Mouse (Mus musculus): Measurements from ENCODE around the gene Vezt. TPM values are rescaled to one million over a fixed set of nuclear protein-coding genes. Genes with fewer than 3 reads are reported as not detected.

Vezt gene
- total RNA-seq, 1 experiment from 2014 or later, result 14.7 TPM

DNA sequence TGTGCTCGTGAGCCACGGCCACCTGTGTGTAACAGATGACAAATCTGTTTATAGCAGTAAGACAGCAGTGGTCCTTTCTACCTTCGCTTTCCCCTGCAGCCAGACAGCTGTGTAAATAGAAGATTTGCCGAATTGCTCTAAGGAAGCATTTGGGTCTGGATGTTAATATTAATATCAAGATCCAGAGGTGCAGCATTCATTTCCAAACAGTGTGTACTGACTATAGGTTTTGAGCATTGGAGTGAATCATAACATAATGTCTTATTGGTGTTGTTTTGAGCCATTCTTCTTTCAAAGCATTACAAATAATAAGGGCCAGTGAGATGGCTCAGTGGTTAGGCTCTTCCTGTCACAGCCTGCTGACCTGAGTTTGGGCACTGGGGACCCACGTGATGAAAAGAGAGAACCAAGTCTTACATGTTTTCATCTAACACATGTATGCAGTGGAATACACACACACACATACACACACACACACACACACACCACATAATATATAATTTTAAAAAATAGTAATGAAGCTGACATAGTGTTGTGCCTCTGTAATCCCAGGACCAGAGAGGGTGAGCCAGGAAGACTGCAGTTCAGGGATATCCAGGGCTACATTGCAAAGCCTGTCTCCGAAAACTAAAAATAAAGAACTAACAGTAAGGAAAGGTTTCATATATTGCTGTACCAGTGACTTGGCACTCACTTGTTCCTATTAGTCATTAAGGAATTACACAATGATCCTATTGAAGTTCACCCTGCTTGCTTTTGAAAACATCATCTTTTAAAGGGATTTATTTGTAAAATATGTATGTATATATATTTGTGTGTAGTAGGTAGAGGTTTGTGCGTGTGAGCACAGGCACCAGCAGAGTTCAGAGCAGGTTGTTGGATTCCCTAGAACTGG is 3.0 kb upstream of the Vezt start:
- ATAC-seq (replicated peaks; ENCODE audit: low read depth, poor library complexity, severe bottlenecking), result no peak

DNA sequence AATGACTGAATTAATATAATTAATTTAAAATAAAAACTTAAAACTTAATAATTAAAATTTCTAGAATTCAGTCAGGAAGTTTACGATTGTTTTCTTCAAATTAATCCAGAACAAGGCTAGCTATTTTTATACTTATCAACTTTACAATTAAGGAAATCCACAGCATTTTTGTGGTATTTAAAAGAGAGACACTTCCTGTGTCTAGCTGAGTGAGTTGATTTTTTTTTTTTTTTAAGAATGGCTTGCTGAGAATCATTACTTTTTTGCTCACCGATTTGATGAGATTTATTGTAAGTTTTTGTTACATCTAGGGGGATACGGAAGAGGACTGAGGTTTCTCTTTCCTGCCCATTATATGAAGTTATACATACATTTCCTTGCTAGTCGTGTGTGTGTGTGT is 2.0 kb upstream of the Vezt start:
- no peak for ATAC-seq (replicated peaks; ENCODE audit: low read depth, poor library complexity, severe bottlenecking)

DNA sequence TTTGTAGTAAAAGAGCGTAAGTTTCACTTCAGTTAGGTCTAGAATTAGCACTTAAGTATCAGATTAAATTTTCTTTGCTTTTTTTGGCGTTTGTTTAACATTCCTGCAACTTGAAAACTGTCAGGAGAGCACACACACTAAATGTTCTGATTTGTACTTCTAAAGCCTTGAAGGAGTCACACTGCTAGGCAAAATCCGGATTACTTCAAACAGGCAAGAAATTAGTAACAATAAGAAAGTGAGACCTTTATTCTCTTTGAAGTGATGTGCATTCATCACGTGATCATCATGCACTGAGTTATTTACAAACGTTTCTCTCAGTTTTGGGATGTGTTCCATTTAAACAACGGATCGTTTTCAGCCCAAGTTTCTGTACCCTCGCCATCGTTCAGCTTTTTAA is 1.6 kb upstream of the Vezt start:
- ATAC-seq (replicated peaks; ENCODE audit: low read depth, poor library complexity, severe bottlenecking), result no peak

DNA sequence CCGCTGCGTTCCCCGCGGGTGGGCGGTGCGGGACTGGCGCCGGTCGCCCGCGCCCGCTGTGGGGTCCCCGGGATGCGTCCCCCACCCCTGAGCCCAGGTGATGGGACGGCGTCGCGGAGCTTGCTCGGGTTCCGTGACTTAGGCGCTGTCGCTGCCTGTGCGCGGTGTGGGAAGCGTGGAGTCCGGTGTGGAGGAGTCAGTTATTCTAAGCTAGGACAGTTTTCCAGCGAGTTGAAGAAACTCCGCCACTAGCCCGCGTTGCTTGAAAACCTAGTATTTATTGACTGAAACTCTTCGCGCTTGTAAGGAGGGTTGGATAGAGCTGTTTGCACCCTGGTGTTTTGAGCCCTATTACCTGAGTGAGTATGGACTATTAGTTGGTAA is 750 bp upstream of the Vezt start:
- no peak for ATAC-seq (replicated peaks; ENCODE audit: low read depth, poor library complexity, severe bottlenecking)

DNA sequence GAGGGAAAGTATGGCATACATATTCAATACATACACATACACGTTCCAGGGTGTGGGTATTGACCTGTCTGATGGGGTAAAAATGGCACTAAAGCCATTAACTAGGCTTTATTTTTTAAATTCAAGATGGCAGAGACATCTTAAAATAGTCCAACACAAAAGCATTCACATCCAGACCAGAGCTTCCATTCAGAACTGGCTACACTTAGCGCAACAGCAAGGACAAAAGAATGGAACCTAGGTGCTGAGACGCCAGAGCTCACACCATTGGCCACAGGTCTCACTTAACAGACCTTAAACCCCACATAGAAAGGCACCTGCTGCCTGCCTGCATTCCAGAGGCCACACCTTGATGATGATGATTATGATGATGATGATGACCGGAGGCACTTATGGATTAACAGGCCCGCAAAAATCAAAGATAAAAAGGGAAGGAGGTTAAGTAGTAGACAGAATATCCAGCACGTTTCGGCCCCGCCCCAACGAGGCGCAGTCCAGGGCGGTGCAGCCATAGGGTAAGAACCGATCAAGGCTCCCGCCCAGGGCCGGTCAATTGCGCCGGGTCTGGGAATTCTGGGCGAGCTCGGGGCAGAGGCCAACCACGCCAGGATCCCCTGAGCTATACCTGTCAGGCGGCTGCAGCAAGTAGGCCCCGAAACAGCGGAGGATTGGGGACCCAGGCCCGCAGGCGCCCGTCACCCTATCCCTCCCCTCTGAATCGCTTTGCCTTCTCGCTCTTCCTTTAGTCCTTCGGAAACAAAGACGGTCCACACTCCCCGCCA is 550 bp downstream of the Vezt start:
- ATAC-seq (replicated peaks; ENCODE audit: low read depth, poor library complexity, severe bottlenecking), result peak; percentile 69

DNA sequence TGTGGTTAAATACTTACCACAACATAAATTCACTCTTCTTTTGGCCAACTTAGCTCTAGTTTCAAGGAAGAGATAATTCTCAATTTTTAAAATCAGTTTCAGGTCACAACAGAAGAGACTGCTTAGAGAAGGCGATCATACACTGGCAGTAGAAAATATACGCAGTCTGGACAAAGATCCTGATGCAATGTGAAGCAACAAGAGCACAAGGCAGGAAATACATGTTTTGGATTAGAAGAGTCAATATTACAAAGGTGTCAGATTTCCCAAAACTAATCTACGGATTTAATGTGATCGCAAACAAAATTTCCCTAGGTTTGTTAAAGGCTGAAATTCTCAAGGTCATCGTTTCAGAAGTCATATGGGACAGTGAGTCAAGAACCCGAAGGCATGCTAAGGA is 4.5 kb downstream of the Vezt start:
- no peak for ATAC-seq (replicated peaks; ENCODE audit: low read depth, poor library complexity, severe bottlenecking)

DNA sequence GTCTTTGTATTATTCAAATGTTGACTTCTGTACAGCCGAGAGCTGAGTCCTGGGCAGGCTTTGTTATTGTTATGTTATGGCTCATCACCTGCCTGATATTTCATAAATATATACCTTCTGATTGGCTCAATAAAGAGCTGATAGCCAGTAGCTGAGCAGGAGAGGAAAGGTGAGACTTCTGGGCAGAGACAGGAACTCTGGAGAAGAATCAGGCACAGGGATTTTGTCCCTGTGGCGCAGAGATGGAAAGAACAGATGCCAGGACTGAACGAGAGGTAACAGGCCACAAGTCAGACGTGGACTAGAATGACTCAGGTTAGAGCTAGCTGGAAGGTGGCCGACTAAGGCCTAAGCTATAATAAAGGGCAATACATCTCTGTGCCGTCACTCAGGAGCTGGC is 7.1 kb downstream of the Vezt start:
- ATAC-seq (replicated peaks; ENCODE audit: low read depth, poor library complexity, severe bottlenecking), result no peak

DNA sequence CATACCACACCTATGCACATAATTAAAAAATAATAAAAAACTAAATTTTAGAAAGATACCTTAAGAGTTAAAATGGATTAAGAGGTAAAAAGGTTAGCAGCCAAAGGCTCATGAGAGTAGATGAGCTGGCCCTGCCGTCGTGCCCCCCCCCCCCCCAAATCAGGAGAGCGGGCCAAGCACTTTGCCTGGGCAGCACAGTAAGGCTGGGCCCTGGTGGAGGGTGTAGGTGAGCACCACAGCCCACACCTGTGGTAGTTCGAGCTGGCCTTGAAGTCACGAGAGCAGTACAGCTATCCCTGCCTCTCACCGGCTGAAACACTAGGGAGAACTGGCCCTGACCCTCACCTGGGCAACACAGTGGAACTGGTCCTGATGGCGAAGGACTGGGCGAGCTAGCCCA is 10.5 kb downstream of the Vezt start:
- no peak for ATAC-seq (replicated peaks; ENCODE audit: low read depth, poor library complexity, severe bottlenecking)

DNA sequence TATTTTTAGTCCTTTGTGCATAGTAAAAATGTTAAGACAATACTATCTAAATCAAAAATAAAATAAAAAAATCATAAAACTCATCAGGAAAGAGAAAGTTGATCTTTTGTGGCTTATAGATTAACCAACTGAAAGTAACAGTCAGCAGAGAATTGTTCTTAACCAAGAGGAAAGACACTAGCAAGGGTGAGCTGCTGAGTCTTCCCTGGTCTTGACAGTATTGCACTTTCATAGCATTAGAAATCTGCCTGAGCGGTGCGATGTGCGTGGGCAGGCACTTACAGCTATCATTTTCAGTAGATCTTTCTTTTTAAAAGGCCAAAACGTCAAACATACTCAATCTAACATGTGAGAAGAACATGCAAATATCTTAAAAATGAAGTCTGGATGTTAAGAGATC is 14.6 kb downstream of the Vezt start:
- no peak for ATAC-seq (replicated peaks; ENCODE audit: low read depth, poor library complexity, severe bottlenecking)

DNA sequence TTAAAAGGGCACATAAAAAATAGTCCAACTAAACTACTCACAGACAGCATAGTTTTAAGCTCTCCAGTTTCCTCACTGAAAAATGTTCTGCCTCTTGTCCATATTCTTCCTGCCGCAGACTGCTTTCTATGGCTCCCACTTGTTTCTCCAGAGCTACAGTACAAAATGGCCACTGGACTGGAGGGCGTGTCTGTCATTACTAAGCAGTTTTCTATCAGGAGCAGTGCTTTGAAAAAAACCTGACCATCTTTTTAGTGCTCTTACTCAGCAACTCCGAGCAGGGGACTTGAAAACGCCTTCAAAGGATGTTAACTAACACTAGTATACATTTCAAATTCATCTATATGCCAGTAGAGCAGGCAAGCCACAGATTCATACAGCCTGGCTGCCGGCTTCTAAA is 15.0 kb downstream of the Vezt start:
- peak; percentile 78 for ATAC-seq (replicated peaks; ENCODE audit: low read depth, poor library complexity, severe bottlenecking)

DNA sequence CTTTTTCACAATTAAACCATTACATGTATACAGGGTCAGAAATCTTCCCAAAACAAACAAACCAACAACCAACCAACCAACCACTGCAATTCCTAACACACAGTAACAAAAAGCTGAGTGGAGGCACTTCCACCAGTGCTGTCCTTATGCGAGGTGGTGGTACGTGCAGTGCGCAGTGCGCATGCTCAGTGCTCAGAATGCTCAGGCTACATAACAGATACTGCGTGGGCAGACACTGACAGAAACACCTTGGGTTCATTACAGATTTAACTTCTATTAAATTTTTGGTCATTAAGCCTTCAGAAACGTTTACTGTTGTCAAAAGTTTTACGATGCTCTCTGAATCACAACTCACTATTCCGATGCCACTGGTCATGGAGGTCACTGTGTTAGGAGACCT is 18.2 kb downstream of the Vezt start:
- ATAC-seq (replicated peaks; ENCODE audit: low read depth, poor library complexity, severe bottlenecking), result no peak

DNA sequence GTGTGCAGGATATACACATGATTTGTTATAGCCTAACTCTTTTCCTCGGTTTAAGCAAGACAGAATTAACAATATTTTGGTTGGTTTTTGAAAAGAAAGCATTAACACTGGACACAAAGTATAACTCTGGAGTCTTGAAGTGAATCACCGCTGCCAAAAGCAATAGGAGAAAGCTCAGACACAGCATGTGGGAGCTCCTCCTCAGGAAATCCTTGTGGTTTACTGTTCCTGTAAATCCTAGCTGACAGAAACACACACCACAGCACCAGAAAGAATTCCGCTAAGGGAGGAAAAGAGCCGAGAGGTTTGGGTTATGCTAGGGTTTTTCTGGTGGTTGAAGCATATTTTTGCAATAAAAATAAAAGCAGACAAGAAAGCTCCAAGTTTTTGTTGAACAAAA is 21.4 kb downstream of the Vezt start:
- no peak for ATAC-seq (replicated peaks; ENCODE audit: low read depth, poor library complexity, severe bottlenecking)

DNA sequence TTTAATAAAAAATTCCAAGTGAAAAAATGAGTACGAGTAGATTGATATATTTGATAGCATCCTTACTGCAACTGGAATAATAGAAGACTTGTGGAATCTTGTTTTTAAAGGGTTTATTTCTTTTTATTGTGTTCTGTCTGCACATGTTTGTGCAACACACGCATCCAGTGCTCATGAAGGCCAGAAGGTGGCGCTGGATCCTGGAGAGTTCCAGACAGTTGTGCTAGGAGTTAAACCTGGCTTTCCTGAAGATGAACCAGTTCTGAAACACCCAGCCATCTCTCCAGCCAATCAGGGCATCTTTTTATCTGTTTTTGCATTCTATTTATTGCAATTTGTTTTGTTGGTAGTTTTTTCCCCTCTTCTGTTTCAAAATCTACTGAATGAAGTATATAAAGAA is 22.4 kb downstream of the Vezt start:
- ATAC-seq (replicated peaks; ENCODE audit: low read depth, poor library complexity, severe bottlenecking), result peak; percentile 83

DNA sequence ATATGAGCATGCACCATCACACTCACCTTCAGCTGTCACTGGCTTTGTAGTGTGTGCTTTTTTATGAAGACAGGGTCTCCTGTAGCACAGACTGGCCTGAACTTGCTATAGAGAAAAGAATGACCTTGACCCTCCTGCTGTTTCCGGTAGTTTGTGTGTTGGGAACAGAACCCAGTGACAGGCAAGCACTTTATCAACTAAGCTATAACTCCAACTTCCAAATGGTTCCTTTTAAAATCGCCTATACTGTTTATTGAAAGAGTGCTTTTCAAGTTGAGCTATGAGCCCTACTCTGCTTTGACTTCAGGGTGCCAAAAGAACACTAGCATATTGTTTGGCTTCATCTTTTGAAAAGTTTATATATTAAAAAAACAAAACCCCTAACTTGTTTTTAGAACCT is 24.6 kb downstream of the Vezt start:
- ATAC-seq (replicated peaks; ENCODE audit: low read depth, poor library complexity, severe bottlenecking), result no peak

DNA sequence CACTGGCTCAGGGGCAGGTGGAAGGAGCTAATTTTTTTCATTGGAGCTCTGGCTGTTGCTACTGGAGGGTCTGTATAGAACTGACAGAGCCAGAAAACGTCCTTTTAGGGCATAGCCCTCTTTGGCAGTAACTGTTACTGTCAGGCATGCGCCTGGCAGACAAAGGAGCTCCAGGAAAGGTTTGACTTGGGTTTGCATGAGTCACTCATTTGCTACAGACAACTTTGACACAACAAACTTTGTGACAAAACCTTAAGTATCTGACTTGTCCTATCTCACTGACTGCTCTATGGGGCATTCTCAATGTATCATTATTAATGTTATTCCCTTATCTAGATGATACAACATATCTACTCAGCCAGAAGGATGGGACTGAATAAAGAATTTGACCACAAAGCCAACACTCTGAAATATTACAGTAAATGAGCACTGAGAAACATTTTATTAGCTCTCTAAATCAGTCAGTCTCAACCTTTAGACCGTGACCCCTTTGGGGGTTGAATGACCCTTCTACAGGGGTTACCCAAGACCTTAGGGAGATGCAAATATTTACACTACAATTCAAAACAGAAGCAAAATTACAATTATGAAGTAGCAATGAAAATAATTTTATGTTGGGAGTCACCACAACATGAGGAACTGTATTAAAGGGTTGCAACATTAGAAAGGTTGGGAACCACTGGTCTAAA is 25.5 kb downstream of the Vezt start:
- no peak for ATAC-seq (replicated peaks; ENCODE audit: low read depth, poor library complexity, severe bottlenecking)

DNA sequence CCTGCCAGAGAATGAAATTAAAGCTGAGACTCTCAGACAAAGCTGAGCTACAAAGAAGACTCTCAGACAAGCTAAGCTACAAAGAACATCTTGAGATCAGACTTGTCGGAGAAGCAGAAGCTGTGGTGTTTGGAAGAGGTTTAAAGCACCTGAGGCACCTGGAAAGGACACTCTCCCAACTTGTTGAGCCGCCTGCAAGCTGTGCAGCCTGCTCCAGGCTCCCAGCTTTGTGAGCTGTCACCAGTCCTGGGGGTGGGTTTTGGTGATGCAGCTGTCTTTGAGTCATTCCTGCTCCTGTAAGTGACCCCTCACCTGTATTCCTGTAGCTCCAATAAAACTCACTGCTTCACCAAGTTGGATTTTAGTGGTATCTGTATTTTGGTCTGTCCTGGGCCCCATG is 27.3 kb downstream of the Vezt start:
- ATAC-seq (replicated peaks; ENCODE audit: low read depth, poor library complexity, severe bottlenecking), result no peak

DNA sequence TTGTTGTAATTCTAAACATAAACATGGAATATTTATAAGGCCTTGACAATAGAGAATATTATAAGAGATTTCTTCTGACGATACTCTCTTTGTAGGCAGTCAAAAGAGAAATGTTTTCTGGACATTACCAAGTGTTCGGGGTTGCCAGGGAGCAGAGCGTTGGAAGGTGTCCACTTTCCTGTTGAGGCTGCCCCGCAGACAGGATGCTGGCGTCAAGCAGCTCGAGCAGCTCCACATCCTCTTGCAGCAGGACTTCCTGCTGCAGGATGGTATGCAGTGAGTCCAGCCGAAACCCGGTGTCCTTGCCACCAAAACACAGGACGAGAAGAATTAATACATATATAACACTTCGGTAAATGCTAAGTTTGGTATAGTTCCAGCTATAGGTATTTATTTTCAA is 35.4 kb downstream of the Vezt start:
- ATAC-seq (replicated peaks; ENCODE audit: low read depth, poor library complexity, severe bottlenecking), result 0 out of 2 replicates have a peak, but pooled peaks have one; percentile 22

DNA sequence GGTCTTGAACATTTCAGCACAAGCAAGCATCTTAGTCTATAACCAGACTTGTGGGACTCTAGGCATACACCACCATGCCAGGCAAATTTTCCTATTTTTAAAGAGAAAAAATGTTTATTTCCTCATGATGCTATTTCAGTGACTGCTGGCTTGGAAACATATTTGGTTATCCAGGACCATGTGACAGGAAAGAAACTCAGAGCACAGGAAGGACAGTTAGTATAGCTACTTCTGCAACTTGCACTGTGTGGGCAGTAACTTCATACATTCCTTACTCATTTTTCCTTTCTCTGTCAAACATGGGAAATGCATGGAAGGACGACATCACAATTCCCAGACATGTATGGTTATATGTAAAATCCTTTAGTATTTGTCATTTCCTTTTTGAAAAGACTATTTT is 36.3 kb downstream of the Vezt start:
- ATAC-seq (replicated peaks; ENCODE audit: low read depth, poor library complexity, severe bottlenecking), result 0 out of 2 replicates have a peak, but pooled peaks have one; percentile 42

DNA sequence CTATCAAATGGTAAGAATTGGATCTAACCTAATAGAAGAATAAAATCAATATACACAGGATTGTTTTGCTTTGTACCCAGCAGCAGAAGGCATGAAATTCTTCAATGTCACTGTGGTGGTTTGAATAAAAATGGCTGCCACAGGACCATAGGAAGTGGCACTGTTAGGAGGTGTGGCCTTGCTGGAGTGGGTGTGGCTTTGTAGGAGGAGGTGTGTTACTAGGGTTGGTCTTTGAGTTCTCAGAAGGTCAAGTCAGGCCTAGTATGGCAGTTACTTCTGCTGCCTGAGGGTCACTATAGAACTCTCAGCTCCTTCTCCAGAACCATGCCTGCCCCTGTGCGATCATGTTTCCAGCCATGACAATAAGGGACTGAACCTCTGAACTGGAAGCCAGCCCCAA is 40.5 kb downstream of the Vezt start:
- no peak for ATAC-seq (replicated peaks; ENCODE audit: low read depth, poor library complexity, severe bottlenecking)

DNA sequence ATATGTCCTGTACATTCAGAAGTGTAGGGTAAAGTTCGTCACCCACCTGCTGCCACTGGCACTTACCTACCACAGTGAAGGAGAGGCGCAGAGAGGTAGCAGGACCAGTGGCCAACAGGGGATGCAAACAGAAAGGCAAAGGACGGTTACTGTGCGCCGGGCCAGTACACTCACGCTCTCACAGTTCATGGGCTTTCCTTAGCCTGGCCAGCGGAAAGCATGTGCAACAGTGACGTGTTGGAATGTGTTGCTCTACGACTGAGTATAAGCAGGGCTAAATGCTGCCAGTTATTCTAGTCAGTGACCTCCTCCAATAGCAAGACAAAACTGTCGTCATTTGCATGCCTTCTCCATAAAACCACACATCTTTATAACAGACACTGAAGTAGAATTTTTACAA is 41.5 kb downstream of the Vezt start:
- ATAC-seq (replicated peaks; ENCODE audit: low read depth, poor library complexity, severe bottlenecking), result no peak

DNA sequence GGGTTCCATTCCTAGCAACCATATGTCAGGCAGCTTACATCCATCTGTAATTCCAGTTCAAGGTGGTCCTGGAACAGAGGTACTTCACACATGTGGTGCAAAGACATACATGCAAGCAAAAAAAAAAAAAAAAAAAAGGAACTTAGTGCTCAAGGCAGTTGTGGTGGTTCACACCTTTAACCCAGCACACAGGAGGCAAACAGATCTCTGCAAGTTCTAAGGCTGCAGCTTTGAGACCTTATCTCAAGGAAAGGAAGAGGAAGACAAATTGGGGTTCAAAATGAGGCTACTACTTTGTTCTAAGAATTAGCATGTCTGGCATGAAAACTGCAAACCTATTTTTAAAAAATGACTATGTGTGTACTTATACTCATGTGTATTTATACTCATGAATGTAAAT is 50.3 kb downstream of the Vezt start:
- no peak for ATAC-seq (replicated peaks; ENCODE audit: low read depth, poor library complexity, severe bottlenecking)

Data from common myeloid progenitor, adult 5-6 weeks (primary cell).